8 mouse cellular contexts compared by ENCODE assay signal in the genomic region with DNA sequence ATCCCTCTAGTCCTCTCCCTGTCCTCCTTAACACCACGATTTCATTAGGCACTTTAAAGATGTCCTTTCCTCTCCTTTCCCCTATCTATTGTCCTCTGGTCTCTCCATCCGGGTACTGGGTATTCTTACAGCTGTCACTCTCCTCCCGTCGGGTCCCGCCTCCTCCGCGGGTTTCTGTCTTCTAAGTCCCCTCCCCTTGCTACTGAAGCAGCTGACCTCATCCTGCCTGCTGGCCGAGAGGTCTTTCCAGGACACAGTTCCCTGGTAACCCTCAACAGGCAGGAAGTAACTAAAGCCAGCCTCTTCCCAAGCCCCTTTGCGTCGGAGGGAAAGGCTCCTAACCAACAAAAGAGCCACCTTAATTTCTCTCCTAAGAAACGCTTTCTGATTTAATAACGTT. TPM values are rescaled to one million over a fixed set of nuclear protein-coding genes. Genes with fewer than 3 reads are reported as not detected.
DNase-seq lines count a peak whose midpoint lies in the region; ATAC-seq and TF ChIP-seq lines count a peak whose summit lies in the region.

No protein-coding gene starts in this region.

- no peak for TF ChIP-seq CTCF in lung, embryonic 14.5 days (IDR thresholded peaks at IDR 0.05; ENCODE audit: low read depth)

- 4% methylated on average over 12 of the region's 12 CpGs for WGBS in forebrain, embryonic 14.5 days
- 4% methylated on average over 12 of the region's 12 CpGs for WGBS in large intestine, adult 2 months
- WGBS in lung, embryonic 14.5 days: 4% methylated on average over 12 of the region's 12 CpGs

- no peak overlapping the region for H3K4me2 ChIP-seq in forebrain, embryonic 14.5 days (ENCODE audit: low read length)
- H3K4me2 ChIP-seq in lung, embryonic 14.5 days: peak overlapping the region; percentile 19; the same call in 1 of the 2 replicates

- intact Hi-C loops in heart, postnatal 10 days (cut with DNase I): loop anchor here (2.0 kb wide), 2 partner anchors 27 to 75 kb away; no protein-coding TSS in a partner anchor

- DNase-seq in ES-CJ7 (ENCODE audit: low read depth, low spot score): peak; percentile 93
- DNase-seq in brain, adult 2 months (ENCODE audit: low read depth, low spot score): peak; percentile 88
- peak; percentile 68 for DNase-seq in forebrain, embryonic 14.5 days (ENCODE audit: low spot score)
- DNase-seq in heart, postnatal 10 days: peak; percentile 91 to 92
- DNase-seq in large intestine, adult 2 months (ENCODE audit: low read depth, low spot score): peak; percentile 57
- peak; percentile 86 for DNase-seq in lung, embryonic 14.5 days
- peak; percentile 64 for DNase-seq in ovary, adult 18-20 months (ENCODE audit: low spot score)
- DNase-seq in thymus, postnatal 0 days (ENCODE audit: low spot score): peak; percentile 68

- no peak overlapping the region for H3K9ac ChIP-seq in forebrain, embryonic 14.5 days (ENCODE audit: low read length)
- 0 out of 2 replicates have a peak overlapping the region, but pooled peaks have one; percentile 0 for H3K9ac ChIP-seq in lung, embryonic 14.5 days

- no peak overlapping the region for H3K4me3 ChIP-seq in forebrain, embryonic 14.5 days (ENCODE audit: low read depth, low read length)
- H3K4me3 ChIP-seq in lung, embryonic 14.5 days (ENCODE audit: low read depth, low read length): no peak overlapping the region

- H3K9me3 ChIP-seq in forebrain, embryonic 14.5 days (replicated peaks; ENCODE audit: control insufficient read depth, low read length): no peaks in the 10 kb centered on the region
- no peaks in the 10 kb centered on the region for H3K9me3 ChIP-seq in lung, embryonic 14.5 days (ENCODE audit: low read depth, low read length)

- no peaks in the 10 kb centered on the region for H3K36me3 ChIP-seq in forebrain, embryonic 14.5 days (ENCODE audit: control insufficient read depth, insufficient read depth, low read length)
- H3K36me3 ChIP-seq in lung, embryonic 14.5 days (ENCODE audit: insufficient read depth): no peaks in the 10 kb centered on the region

- ATAC-seq in forebrain, embryonic 14.5 days: peak; percentile 65
- ATAC-seq in lung, embryonic 14.5 days (ENCODE audit: insufficient read depth): peak; percentile 66

- no peaks in the 10 kb centered on the region; the same call in 1 of the 2 replicates for H3K4me1 ChIP-seq in forebrain, embryonic 14.5 days (ENCODE audit: control insufficient read depth, insufficient read depth, low read length)
- no peaks in the 10 kb centered on the region for H3K4me1 ChIP-seq in lung, embryonic 14.5 days (ENCODE audit: insufficient read depth)

- H3K27ac ChIP-seq in forebrain, embryonic 14.5 days (ENCODE audit: low read depth, low read length): no peak overlapping the region
- no peak overlapping the region for H3K27ac ChIP-seq in lung, embryonic 14.5 days (ENCODE audit: low read depth)

- H3K27me3 ChIP-seq in forebrain, embryonic 14.5 days (replicated peaks; ENCODE audit: control insufficient read depth, insufficient read depth, low read length): no peaks in the 10 kb centered on the region
- H3K27me3 ChIP-seq in lung, embryonic 14.5 days (ENCODE audit: insufficient read depth, low read length): no peaks in the 10 kb centered on the region

RNA-seq across cellular contexts. Expression of gene Leo1, which starts 5.4 kb away (rescaled TPM):
- 34.1 and 39.7 TPM in 2 replicates for polyA plus RNA-seq in forebrain, embryonic 14.5 days (2014; fragmentation: Nextera tagmentation; extraction: Ambion mirVana)
- 10 to 100 TPM; 21.8 to 23.2 TPM for total RNA-seq in heart, postnatal 10 days (2021)
- polyA plus RNA-seq in large intestine, adult 2 months (2012; rRNA removed): 3.9 and 4.8 TPM in 2 replicates
- 39.5 and 39.7 TPM in 2 replicates for polyA plus RNA-seq in lung, embryonic 14.5 days (2014; fragmentation: Nextera tagmentation; extraction: Ambion mirVana)
- polyA plus RNA-seq in thymus, postnatal 0 days (2015; fragmentation: Nextera tagmentation; extraction: Ambion mirVana): 41.7 and 44.5 TPM in 2 replicates

RNA-seq across cellular contexts. Expression of gene Mapk6, which starts 26.1 kb away (rescaled TPM):
- polyA plus RNA-seq in forebrain, embryonic 14.5 days (2014; fragmentation: Nextera tagmentation; extraction: Ambion mirVana): 140 and 141 TPM in 2 replicates
- total RNA-seq in heart, postnatal 10 days (2021): 10 to 100 TPM; 47.8 to 49.8 TPM
- 19.4 and 43.7 TPM in 2 replicates for polyA plus RNA-seq in large intestine, adult 2 months (2012; rRNA removed)
- 63.7 and 67.3 TPM in 2 replicates for polyA plus RNA-seq in lung, embryonic 14.5 days (2014; fragmentation: Nextera tagmentation; extraction: Ambion mirVana)
- 47.4 and 51.9 TPM in 2 replicates for polyA plus RNA-seq in thymus, postnatal 0 days (2015; fragmentation: Nextera tagmentation; extraction: Ambion mirVana)
